Mouse (Mus musculus): ENCODE data around the gene Amd2.

The Amd2 gene

DNA sequence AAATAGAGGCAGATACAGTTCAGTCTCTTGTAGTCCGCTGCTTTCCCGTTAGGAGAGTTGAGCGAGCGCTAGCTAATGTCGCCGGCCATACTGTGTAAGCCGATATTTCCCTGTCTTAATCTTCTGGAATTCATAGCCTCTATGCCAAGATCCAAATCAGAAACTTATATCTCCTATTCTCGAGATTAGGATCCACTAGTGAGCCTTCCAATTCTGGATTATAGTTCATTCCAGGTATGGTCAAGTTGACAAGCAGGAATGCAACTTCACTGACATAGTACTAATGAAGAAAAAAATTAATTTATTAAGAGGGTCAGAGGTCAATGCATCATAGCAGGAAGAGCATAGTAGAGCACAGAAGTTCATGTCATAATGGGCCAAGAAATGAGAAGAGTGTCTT, at the start of gene Amd2:
Gene Amd2, minus strand, starts transcription at position 101 of the 400 bp plus-strand sequence.
- DNase-seq (ENCODE audit: low spot score in 2 of 2): no peak

GRCm38 (mm10) chr10:35761280-35761679, 49.6 kb upstream of the Amd2 start:
- DNase-seq (ENCODE audit: low spot score in 2 of 2): no peak

DNA sequence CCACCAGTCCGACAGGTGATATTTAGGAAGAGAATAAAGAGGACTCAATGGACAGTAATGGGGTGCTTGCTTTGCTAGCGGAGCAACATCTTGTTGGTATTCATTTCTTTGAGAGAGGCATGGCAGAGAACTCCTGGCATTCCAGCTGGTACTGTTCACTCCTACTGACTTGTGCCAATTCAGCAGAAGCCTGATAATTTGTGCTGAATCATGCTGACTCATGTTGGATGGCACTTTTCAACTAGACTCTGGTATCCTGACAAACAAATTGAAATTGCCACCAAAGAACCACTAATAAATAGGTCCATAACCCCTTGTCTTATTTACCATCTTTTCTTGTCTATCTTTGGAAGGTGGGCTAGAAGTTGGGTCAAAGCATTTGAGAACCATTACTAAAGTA, 25.9 kb upstream of the Amd2 start:
- no peak for DNase-seq (ENCODE audit: low spot score in 2 of 2)

GRCm38 (mm10) chr10:35714266-35714665, 2.6 kb upstream of the Amd2 start:
- no peak for DNase-seq (ENCODE audit: low spot score in 2 of 2)
